Comparison of ENCODE assay signal across 15 mouse cellular contexts in genomic region chr14:58938601-58938970, GRCm38 (mm10).
A peak's percentile ranks its signal among the peaks of the same experiment; 100 is the strongest.
DNase-seq lines count a peak whose midpoint lies in the region; ATAC-seq and TF ChIP-seq lines count a peak whose summit lies in the region.
"Had no signal": no experiment of that assay in that cellular context is flagged by ENCODE, and none has a peak within 500 bp of the region (broad histone marks: within the 10 kb centered on the region; RNA-seq: fewer than 3 reads in every experiment).

No protein-coding gene starts in this region.

- DNase-seq in embryonic facial prominence, embryonic 10.5 days (ENCODE audit: low spot score), result no peak
- no peak for DNase-seq in hindbrain, embryonic 11.5 days (ENCODE audit: low spot score)
- peak; percentile 22 for DNase-seq in ES-E14 (ENCODE audit: low read depth, low spot score)
- DNase-seq in brain, embryonic 14.5 days (ENCODE audit: low read depth), result peak; percentile 62
- no peak for DNase-seq in layer of hippocampus, adult 18-20 months (ENCODE audit: low spot score in 2 of 2)
- DNase-seq: B cell, adult 2 months; kidney, adult 11 months; liver, postnatal 0 days; right cerebral cortex, adult 18-20 months had no signal

- H3K4me2 ChIP-seq in embryonic facial prominence, embryonic 15.5 days (replicated peaks), result no peak overlapping the region
- no peak overlapping the region for H3K4me2 ChIP-seq in hindbrain, embryonic 16.5 days (ENCODE audit: low read length)
- H3K4me2 ChIP-seq in hindbrain, embryonic 11.5 days (replicated peaks; ENCODE audit: low read depth, low read length), result no peak overlapping the region
- H3K4me2 ChIP-seq: heart, embryonic 11.5 days; neural tube, embryonic 12.5 days had no signal

- WGBS in embryonic facial prominence, embryonic 15.5 days, result 52% methylated on average over 5 of the region's 5 CpGs
- 45% methylated on average over 5 of the region's 5 CpGs for WGBS in embryonic facial prominence, embryonic 10.5 days
- WGBS in hindbrain, embryonic 16.5 days, result 21% methylated on average over 5 of the region's 5 CpGs
- 46% methylated on average over 5 of the region's 5 CpGs for WGBS in hindbrain, embryonic 11.5 days

- H3K27ac ChIP-seq in embryonic facial prominence, embryonic 15.5 days (replicated peaks), result no peak overlapping the region
- H3K27ac ChIP-seq in embryonic facial prominence, embryonic 10.5 days (replicated peaks), result no peak overlapping the region
- no peak overlapping the region for H3K27ac ChIP-seq in hindbrain, embryonic 16.5 days (ENCODE audit: low read depth, low read length)
- no peak overlapping the region for H3K27ac ChIP-seq in hindbrain, embryonic 11.5 days (ENCODE audit: low read depth, low read length)
- H3K27ac ChIP-seq in ES-E14 (ENCODE audit: insufficient read depth, low read depth, low read length, poor library complexity, severe bottlenecking), result no peak overlapping the region
- H3K27ac ChIP-seq: layer of hippocampus, adult 2 months; limb, embryonic 10.5 days; neural tube, embryonic 12.5 days had no signal

- in situ Hi-C loops in ES-E14 (cut with MboI; ENCODE audit: low sequenced_read_pairs in 2 of 2, unreplicated experiment in 2 of 2), result no loop called here

- H3K4me1 ChIP-seq in embryonic facial prominence, embryonic 15.5 days, result no peaks in the 10 kb centered on the region
- peaks cover 19% of the 10 kb centered on the region for H3K4me1 ChIP-seq in embryonic facial prominence, embryonic 10.5 days
- H3K4me1 ChIP-seq in hindbrain, embryonic 16.5 days (ENCODE audit: control insufficient read depth, insufficient read depth, low read depth, low read length), result peaks cover 6% of the 10 kb centered on the region
- H3K4me1 ChIP-seq in hindbrain, embryonic 11.5 days (replicated peaks; ENCODE audit: control insufficient read depth, insufficient read depth, low read length), result no peaks in the 10 kb centered on the region
- peaks cover 0 to 8% of the 10 kb centered on the region in 2 experiments; a peak in 1 of 4 replicates for H3K4me1 ChIP-seq in ES-E14 (ENCODE audit: control insufficient read depth in 2 of 2, insufficient read depth in 2 of 2, low read length in 2 of 2, poor library complexity in 1 of 2)

- no peak overlapping the region for H3K9ac ChIP-seq in embryonic facial prominence, embryonic 15.5 days
- no peak overlapping the region for H3K9ac ChIP-seq in hindbrain, embryonic 16.5 days (ENCODE audit: low read depth, low read length)
- no peak overlapping the region for H3K9ac ChIP-seq in hindbrain, embryonic 11.5 days (ENCODE audit: low read depth, low read length)
- no peak overlapping the region for H3K9ac ChIP-seq in ES-E14 (ENCODE audit: insufficient read depth, low read depth, low read length, poor library complexity, severe bottlenecking)
- H3K9ac ChIP-seq: liver, postnatal 0 days; neural tube, embryonic 12.5 days had no signal

- no peak for TF ChIP-seq POLR2A in brain, embryonic 14.5 days (IDR thresholded peaks at IDR 0.05; ENCODE audit: borderline replicate concordance, extremely low read depth, insufficient read depth, insufficient read length, poor library complexity, severe bottlenecking)

- no peak overlapping the region for H3K4me3 ChIP-seq in embryonic facial prominence, embryonic 15.5 days (replicated peaks)
- no peak overlapping the region for H3K4me3 ChIP-seq in embryonic facial prominence, embryonic 10.5 days
- H3K4me3 ChIP-seq in hindbrain, embryonic 16.5 days (ENCODE audit: low read length), result no peak overlapping the region
- H3K4me3 ChIP-seq in hindbrain, embryonic 11.5 days (ENCODE audit: low read depth, low read length), result no peak overlapping the region
- no peak overlapping the region for H3K4me3 ChIP-seq in ES-E14 (ENCODE audit: insufficient read depth in 1 of 2, low read depth in 1 of 2, low read length in 2 of 2, poor library complexity in 1 of 2, severe bottlenecking in 1 of 2)
- H3K4me3 ChIP-seq: layer of hippocampus, adult 2 months; limb, embryonic 10.5 days; neural tube, embryonic 12.5 days had no signal

- H3K36me3 ChIP-seq in embryonic facial prominence, embryonic 15.5 days, result no peaks in the 10 kb centered on the region
- no peaks in the 10 kb centered on the region for H3K36me3 ChIP-seq in embryonic facial prominence, embryonic 10.5 days (replicated peaks)
- H3K36me3 ChIP-seq in hindbrain, embryonic 16.5 days (ENCODE audit: control insufficient read depth, insufficient read depth, low read length), result no peaks in the 10 kb centered on the region
- no peaks in the 10 kb centered on the region for H3K36me3 ChIP-seq in hindbrain, embryonic 11.5 days (ENCODE audit: control insufficient read depth, insufficient read depth, low read length)
- no peaks in the 10 kb centered on the region for H3K36me3 ChIP-seq in ES-E14 (ENCODE audit: control insufficient read depth, insufficient read depth, low read length, poor library complexity, severe bottlenecking)
- H3K36me3 ChIP-seq: limb, embryonic 10.5 days; neural tube, embryonic 12.5 days had no signal

- H3K27me3 ChIP-seq in embryonic facial prominence, embryonic 15.5 days, result no peaks in the 10 kb centered on the region
- H3K27me3 ChIP-seq in embryonic facial prominence, embryonic 10.5 days (replicated peaks; ENCODE audit: low read depth, poor library complexity, severe bottlenecking), result no peaks in the 10 kb centered on the region
- H3K27me3 ChIP-seq in hindbrain, embryonic 16.5 days (replicated peaks; ENCODE audit: control insufficient read depth, insufficient read depth, low read length), result no peaks in the 10 kb centered on the region
- no peaks in the 10 kb centered on the region for H3K27me3 ChIP-seq in hindbrain, embryonic 11.5 days (ENCODE audit: control insufficient read depth, insufficient read depth, low read length)
- H3K27me3 ChIP-seq: neural tube, embryonic 12.5 days had no signal

- ATAC-seq in embryonic facial prominence, embryonic 15.5 days (ENCODE audit: insufficient number of reproducible peaks, low FRiP score, low TSS enrichment, low read depth), result 0 out of 2 replicates have a peak, but pooled peaks have one; percentile 7
- ATAC-seq in hindbrain, embryonic 16.5 days, result peak; percentile 17; the same call in 1 of the 2 replicates
- ATAC-seq in hindbrain, embryonic 11.5 days (ENCODE audit: low FRiP score), result no peak
- ATAC-seq: liver, postnatal 0 days had no signal

- TF ChIP-seq CTCF in brain, embryonic 14.5 days (IDR thresholded peaks at IDR 0.05; ENCODE audit: borderline replicate concordance, extremely low read depth, insufficient read depth, insufficient read length), result no peak

- no peaks in the 10 kb centered on the region for H3K9me3 ChIP-seq in embryonic facial prominence, embryonic 15.5 days (replicated peaks)
- no peaks in the 10 kb centered on the region for H3K9me3 ChIP-seq in embryonic facial prominence, embryonic 10.5 days
- H3K9me3 ChIP-seq in hindbrain, embryonic 16.5 days (ENCODE audit: control insufficient read depth, low read length), result no peaks in the 10 kb centered on the region
- no peaks in the 10 kb centered on the region for H3K9me3 ChIP-seq in hindbrain, embryonic 11.5 days (ENCODE audit: control insufficient read depth, low read length)
- H3K9me3 ChIP-seq in ES-E14 (ENCODE audit: control insufficient read depth, insufficient read depth, low read depth, low read length), result no peaks in the 10 kb centered on the region
- H3K9me3 ChIP-seq: limb, embryonic 10.5 days; neural tube, embryonic 12.5 days had no signal

TF ChIP-seq in ES-E14, 5 proteins besides CTCF, POLR2A, EP300 and RAD21:
- TF ChIP-seq ZNF384 (IDR thresholded peaks at IDR 0.05; ENCODE audit: low read depth, low read length) (no peak), MAFK (IDR thresholded peaks at IDR 0.05; ENCODE audit: insufficient read depth, low read depth, low read length) (no peak), CHD2 (IDR thresholded peaks at IDR 0.05; ENCODE audit: low read depth, low read length) (no peak), ZC3H11A (IDR thresholded peaks at IDR 0.05; ENCODE audit: borderline replicate concordance, low read depth, low read length) (no peak), HCFC1 (IDR thresholded peaks at IDR 0.05; ENCODE audit: borderline replicate concordance, insufficient read depth, low read length) (no peak)
TF ChIP-seq in ES-E14: peak in this region for 0.

Comparison
In these comparisons a context has a peak if more than half of its experiments do, and no peak if none do; other contexts are left out.
1. DNase-seq: peak in ES-E14 (single experiment) and brain, embryonic 14.5 days (single experiment); none in embryonic facial prominence, embryonic 10.5 days (single experiment), hindbrain, embryonic 11.5 days (single experiment) and layer of hippocampus, adult 18-20 months (0 of 2).